Mouse (Mus musculus): Measurements from ENCODE around the gene Olfr224.

DNA sequence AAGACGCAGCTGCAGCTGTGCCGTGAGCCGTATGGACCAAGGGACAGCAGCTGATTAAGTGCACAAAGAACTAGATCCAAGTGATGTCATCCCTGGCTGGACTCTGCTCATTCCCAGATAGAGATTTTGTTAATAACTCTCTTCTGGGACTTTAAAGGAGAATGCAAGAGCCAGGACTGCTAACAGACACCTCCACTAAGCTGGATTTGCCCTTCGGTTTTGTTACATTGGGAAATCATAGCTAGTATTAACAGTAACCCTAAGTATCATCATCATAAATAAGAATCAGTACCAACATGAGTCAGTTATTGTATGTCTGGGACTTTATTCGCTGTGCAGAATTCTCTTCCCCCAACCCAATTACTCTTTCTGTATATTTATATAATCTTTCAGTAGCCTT lies 24.0 kb downstream of the Olfr224 start, which contains the start of gene Olfr329-ps:
- TF ChIP-seq RAD21 (IDR thresholded peaks at IDR 0.05; ENCODE audit: low read depth, low read length) = no peak
- no peak for TF ChIP-seq ZKSCAN1 (IDR thresholded peaks at IDR 0.05; ENCODE audit: low read depth, low read length)
- TF ChIP-seq POLR2A (IDR thresholded peaks at IDR 0.05; ENCODE audit: control insufficient read depth in 1 of 2, insufficient read depth in 1 of 2, low read depth in 1 of 2, low read length in 2 of 2, poor library complexity in 1 of 2) = no peak
- TF ChIP-seq TBP (IDR thresholded peaks at IDR 0.05; ENCODE audit: low read depth, low read length) = no peak
- TF ChIP-seq CTCF (IDR thresholded peaks at IDR 0.05 in 2 of 3, conservative IDR thresholded peaks at IDR 0.05 in 1 of 3; ENCODE audit: control insufficient read depth in 1 of 3, insufficient read depth in 1 of 3, low read depth in 2 of 3, low read length in 3 of 3, poor library complexity in 1 of 3, severe bottlenecking in 1 of 3) = no peak
